Mouse (Mus musculus): ENCODE data around the gene Ap3d1.

DNA sequence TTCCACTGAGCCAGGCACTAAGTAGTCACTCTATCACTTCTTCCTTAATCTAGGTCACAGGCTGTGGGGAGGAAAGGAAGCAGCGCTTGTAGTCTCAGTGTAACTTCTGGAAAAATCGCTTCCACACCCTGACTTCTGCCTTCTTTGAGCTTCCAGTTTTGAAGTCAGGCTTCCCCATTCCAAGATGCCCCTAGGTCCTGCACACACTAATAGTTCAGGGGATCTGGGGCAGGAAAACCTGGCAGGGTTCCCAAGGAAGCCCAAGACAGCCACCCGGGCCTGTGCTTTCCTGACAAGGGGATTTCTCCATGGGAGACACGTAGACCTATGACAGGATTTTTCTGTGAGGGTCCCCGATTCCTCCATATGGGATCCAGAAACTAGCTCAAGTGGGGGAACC, 918 bp downstream of the Ap3d1 start:
- TF ChIP-seq CTCF (IDR thresholded peaks at IDR 0.05; ENCODE audit: extremely low read depth, insufficient read depth, insufficient read length, insufficient replicate concordance) (no peak), POLR2A (IDR thresholded peaks at IDR 0.05; ENCODE audit: low read depth, low read length) (no peak)
